Mouse (Mus musculus): Measurements from ENCODE around the gene Sly. TPM values are rescaled to one million over a fixed set of nuclear protein-coding genes. Genes with fewer than 3 reads are reported as not detected.
"Not testable (repeated sequence)": the region's sequence is repeated elsewhere in the genome, so short reads cannot be mapped to it uniquely, and the experiment has no call there.

Gene Sly
- total RNA-seq (2022), result not detected

DNA sequence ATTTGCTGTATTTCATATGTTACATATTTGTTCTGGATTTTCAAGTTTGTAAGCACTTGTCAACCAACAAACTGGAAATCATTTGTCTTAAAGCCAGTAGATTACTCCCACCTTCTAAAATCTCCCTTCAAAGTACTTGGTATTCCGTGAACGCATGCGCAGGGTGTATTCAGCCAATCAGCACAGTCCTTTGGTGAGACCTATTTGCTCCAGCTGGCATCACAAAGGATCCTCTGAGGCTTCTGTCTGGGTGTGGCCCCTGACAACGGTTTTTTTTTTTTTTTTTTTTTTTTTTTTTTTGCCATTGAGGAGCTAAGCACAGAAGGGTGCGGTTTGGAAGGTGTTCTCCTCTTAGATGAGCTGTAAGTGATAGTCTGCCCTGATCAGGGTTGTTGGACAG, at the start of gene Sly:
Sly (plus strand) TSS at position 301 of the 400 bp plus-strand sequence.
- not testable (repeated sequence) for DNase-seq
